Mouse (Mus musculus) small intestine, adult 2 months (tissue): ENCODE measurements around the gene Padi3.

Source experiments
- CTCF ChIP-seq: fragments of 200-500 bp; IDR thresholded peaks from 2 replicates; pipeline ENCODE4 v1.5.1; 2012; ENCODE audit warnings: low read depth, mild to moderate bottlenecking, control low read depth, inconsistent platforms, low read length, moderate library complexity, mixed read lengths; ENCODE audit not compliant: insufficient replicate concordance, insufficient read length; ENCODE audit errors: extremely low read depth
- POLR2A ChIP-seq: fragments of 200-500 bp; IDR thresholded peaks from 2 replicates; pipeline ENCODE4 v1.6.1; 2012; ENCODE audit warnings: low read depth, mild to moderate bottlenecking, control low read depth, inconsistent platforms, low read length, moderate library complexity

DNA sequence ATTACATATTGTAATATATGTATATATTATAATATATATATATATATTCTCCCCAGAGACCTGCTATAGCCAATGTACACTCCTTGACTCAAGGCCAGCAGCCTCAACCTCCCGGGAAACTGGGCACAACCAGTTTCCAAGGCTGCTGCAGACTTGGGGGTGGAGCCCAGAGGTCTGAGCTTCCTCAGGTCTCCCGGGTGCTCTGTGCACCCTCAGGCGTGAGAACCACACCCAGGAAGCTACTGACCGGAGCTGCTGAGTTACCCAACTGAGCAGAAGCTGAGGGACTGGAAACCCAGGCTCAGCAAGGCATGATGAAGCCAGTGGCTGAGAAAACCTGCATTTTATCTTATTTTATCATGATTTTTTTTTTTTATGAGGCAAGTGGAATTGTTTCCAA is 39.4 kb downstream of the Padi3 start:
- no peak for TF ChIP-seq CTCF
- no peak for TF ChIP-seq POLR2A
